Mouse (Mus musculus): ENCODE measurements at regions not wholly inside any gene's neighbourhood (a gene's known extent, or its start where the extent isn't known, plus 50 kb on each side); places are given as distances from the start of the nearest gene placed in this dataset.

DNA sequence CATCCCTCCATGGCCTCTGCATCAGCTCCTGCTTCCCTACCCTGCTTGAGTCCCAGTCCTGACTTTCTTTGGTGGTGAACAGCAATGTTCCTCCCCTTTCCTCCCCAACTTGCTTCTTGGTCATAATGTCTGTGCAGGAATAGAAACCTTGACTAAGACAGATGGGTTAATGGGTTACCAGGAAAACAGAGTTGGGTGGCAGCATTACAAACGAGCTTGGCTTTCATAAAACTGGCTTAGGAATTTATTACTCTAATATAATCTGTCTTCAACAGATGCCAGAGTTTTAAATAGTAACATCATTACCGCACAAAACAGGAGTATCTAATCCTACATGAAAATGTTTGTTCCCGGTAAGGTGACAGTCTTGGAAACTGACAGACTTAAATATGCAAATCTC lies 77.7 kb upstream of the Nphp3 start:
- no peak for DNase-seq

DNA sequence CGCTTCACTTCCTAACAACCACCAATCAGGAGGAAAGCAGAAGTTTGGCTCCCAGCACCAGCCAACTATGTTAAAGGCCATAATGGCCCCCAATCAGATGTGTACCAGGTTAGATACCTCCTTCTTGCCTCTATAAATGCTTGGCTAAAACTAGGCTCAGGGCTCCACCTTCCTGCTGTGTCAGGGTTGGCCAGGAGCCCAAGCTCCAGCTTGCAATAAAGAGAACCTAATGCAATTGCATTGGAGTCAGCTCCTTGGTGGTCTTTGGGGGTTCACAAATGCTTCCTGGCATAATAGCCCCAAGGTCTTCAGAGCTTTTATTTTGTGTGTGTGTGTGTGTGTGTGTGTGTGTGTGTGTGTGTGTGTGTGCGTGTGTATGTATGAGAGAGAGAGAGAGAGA lies 76.9 kb upstream of the Nphp3 start:
- DNase-seq: no peak

DNA sequence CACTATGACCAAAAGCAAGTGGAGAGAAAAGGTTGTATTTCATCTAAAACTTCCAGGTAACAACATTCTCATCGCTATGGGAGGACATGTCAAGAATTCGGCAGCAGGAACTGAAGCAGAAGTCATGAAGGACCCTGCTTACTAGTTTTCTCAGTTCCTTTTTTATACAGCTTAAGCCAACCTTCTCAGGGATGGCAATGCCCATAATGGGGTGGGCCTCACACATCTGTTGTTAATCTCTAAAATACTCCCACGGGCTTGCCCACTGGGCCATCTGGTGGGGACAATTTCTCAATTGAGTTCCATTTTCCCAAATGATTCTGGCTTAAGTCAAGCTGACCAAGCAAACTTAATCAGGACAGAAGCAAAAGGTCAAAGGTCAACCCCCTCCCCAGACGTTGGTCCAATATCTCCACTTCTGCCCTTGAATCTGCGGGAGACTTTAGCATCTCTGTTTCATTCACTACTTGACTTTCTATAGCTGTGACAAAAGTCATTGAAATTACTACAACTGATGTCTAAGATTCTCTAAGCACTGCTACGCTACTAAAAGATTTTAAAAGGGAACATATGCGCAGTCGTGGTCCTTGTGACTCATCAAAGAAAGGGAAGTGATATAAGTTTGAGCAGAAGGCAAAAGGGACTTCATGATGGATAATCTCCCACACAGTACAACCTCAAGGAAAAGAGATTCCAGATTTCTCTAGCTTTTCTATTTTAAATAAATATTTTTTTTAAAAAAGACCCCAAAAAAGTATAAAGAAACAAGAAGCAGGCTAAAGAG lies 73.4 kb upstream of the Nphp3 start:
- DNase-seq: no peak

DNA sequence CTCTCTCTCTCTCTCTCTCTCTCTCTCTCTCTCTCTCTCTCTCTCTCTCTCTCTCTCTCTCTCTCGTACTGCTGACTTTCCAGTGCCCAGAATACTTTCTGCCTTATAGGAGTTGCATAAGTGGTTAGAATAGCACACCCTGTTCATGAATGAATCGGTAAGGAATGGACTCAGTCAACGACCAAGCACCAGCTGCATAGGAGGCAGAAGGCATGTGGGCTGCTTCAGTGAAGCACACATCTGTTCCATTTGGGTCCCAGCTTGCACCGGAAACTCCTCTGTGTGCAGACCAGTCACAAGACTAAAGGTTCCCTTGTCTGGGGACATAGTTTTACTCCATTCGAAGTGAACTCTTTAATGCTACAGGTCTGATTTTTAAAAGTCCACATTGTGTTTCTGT lies 64.3 kb upstream of the Nphp3 start:
- no peak for DNase-seq

DNA sequence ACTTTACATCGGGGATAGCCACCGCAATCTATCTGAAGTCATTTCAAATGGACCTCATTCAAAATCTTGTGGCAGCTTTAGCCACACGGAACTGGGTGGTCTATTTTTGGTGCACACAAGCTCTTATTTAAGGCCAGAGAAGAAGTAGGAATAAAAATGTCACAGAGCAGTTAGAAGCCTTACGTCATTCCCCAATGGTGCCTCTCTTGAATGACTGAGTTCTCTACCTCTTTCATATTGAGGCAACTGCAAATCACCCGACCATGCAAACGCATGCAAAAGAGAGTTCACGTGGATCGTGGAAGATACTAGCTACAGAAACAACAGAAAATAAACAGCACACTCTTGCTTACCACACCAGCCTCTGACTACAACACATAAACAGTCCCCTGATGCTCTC lies 62.3 kb upstream of the Nphp3 start:
- no peak for DNase-seq

DNA sequence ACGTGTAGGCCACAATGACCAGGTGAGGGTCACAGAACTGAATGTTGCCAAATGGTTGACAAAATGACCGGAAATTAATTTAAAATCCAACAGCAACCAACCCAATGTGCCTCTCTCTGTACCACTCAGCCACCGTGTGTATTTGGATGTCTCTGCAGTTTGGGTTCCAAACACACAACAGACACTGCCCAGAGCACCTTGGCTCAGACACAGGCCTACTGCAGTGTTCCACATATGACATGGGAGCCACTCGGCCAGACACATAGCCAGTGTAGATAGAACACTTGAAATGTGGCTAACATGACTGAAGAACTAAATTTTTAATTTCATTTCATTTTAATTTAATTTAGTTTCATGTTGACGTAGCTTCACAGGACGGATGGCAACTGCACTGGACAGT lies 61.8 kb upstream of the Nphp3 start:
- DNase-seq: no peak

DNA sequence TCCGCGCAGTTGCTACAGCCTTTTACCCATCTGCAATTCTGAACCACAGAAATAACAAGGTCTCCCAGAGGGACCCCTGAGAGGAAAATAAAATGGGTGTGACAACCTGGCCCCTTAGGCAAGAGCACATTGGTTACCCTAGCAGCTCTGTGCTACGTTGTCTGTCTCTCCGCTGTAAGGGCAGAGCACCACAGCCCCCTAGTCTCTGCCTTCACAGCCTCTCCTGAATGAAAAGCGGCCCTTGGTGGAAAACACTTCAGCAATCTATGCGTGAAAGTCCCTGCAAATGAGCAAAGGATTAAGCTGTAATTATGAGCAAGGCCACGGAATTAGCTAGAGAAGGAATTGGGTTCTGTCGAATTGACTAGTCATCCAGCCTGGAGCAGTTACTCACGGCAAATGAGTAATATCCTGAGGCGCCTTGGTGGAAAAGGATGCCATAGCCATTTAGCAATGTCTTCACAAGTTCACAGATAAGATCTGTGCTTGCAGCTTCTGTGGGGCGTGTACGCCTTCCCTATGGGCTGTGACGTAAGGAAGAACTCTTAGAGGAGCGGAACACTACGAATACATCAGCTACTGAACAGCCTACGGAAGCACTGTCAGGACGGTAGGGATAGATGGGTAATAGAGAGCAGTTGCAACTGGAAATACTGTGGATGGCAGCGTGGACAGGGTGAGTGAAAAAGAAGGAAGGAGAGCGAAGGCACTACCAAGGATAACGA lies 61.0 kb upstream of the Nphp3 start:
- no peak for DNase-seq

DNA sequence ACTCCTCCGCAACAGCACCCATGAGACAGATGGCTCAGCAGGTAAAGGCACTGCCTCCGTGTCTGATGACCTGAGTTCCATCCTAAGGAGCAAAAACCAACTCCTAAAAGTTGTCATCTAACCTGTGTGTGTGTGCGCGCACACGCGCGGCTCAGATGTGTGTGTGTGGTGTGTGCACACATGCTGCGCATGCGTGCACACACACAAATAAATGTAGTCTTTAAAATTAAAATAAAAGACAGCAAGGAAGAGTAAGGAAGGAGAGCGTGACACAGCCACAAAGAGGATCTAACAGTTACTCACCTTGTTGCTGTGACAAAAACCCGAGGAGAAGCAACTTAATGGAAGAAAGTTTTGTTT lies 60.5 kb upstream of the Nphp3 start:
- no peak for DNase-seq

DNA sequence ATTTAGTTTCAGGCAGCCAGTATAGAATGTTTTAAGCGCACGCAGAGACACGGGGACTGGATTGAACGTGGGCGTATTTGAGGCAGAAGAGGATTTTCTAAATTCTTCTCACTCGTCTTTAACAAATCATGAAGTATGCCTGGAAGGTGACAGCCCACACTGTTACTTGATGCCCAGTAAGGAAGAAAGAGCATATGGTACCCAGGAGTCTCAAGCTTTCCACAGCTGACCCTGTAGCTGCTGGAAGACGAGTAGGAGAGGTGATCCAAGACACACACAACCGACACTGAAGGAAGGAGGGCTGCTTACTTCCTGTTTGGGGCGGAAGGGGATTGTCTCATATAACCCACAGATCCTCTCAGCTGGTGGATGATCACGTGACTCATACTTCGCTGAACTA lies 56.9 kb upstream of the Nphp3 start:
- no peak for DNase-seq

DNA sequence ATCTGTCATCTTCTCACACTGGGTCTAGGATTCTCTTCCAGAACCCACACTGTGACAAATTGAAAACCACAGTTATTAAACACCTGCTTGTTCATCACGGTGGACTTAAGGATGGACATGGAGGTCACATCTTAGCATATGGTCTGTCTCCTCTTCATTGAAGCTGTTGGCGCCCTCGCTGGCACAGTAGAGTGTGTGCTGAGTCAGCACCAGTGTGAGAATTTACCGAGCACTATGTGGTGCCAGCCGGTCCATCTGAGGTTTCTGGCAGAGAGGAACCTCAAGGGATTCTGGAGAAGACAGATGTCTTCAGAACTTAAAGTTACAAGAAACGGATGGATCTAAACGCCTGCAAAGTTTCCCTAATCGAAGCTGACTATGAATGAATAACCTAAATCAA lies 50.5 kb upstream of the Nphp3 start:
- no peak for DNase-seq
